Mouse (Mus musculus) ES-Bruce4 (cell line): ENCODE results near the gene Anks1b.

ENCODE experiments used
- CTCF ChIP-seq: IDR thresholded peaks from one replicate; pipeline ENCODE4 v1.8.1; 2011; ENCODE audit warnings: low read depth, low read length
- EP300 ChIP-seq: IDR thresholded peaks from 2 replicates; pipeline ENCODE4 v1.6.1; 2011; ENCODE audit warnings: low read depth, low read length; ENCODE audit not compliant: insufficient read depth
- POLR2A ChIP-seq: IDR thresholded peaks from one replicate; pipeline ENCODE4 v1.8.1; 2011; ENCODE audit warnings: low read length; ENCODE audit not compliant: insufficient read depth

DNA sequence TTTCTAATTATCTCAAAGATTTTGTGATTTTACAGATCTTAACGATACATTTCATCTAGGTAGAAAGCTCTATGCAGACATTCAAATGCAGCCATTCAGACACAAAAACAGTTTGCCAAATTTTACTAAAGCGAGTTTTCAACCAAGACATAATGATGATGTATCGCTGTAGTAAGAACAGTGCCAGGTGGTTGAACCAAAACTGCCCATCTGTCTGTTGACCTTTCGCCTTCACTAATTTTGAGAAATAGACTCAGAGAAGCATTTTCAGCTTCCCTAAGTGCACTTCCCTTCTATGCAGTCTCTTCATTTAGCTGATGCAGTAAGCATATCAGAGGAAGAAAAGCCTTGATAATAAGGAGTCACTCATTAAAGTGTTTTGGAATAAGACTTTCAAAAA, 527.1 kb downstream of the Anks1b start:
- TF ChIP-seq CTCF (no peak), EP300 (no peak), POLR2A (no peak)
